Mouse (Mus musculus) embryonic fibroblast, embryonic 13.5 days (primary cell): ENCODE data around the gene Nhsl1.

Experiments used
- CTCF ChIP-seq: IDR thresholded peaks from 2 replicates; pipeline ENCODE4 v1.5.1; 2011; ENCODE audit warnings: mild to moderate bottlenecking, control low read depth, low read length, moderate library complexity, borderline replicate concordance; ENCODE audit not compliant: insufficient read depth
- POLR2A ChIP-seq: IDR thresholded peaks from 2 replicates; pipeline ENCODE4 v1.6.1; 2011; ENCODE audit warnings: low read depth, mild to moderate bottlenecking, control low read depth, low read length, moderate library complexity

GRCm38 (mm10) chr10:18494249-18494648 lies 175.5 kb downstream of the Nhsl1 start:
- TF ChIP-seq CTCF (no peak), POLR2A (no peak)
